Mouse (Mus musculus): ENCODE data around the gene Slc17a3. TPM values are rescaled to one million over a fixed set of nuclear protein-coding genes. Genes with fewer than 3 reads are reported as not detected.

Gene Slc17a3
- 2.3 and 3.1 TPM in 2 replicates for polyA plus RNA-seq (2015; fragmentation: Nextera tagmentation; extraction: Ambion mirVana)

GRCm38 (mm10) chr13:23839308-23839707 is at the start of gene Slc17a3:
Gene Slc17a3, plus strand, starts transcription at chr13:23839434.
- Histone ChIP-seq H3K4me1 (replicated peaks) (no peaks in the 10 kb centered on the region), H3K9me3 (replicated peaks) (no peaks in the 10 kb centered on the region), H3K9ac (no peak within 1 kb of the TSS), H3K4me3 (replicated peaks) (no peak within 1 kb of the TSS), H3K4me2 (no peak within 1 kb of the TSS), H3K36me3 (no peaks in the 10 kb centered on the region), H3K27ac (no peak within 1 kb of the TSS), H3K27me3 (no peaks in the 10 kb centered on the region)
- WGBS (ENCODE audit: insufficient replicate concordance): 54% methylated on average over 2 of the region's 2 CpGs
- no peak for ATAC-seq (ENCODE audit: low read depth)
- DNase-seq: no peak

GRCm38 (mm10) chr13:23792520-23792919 is 46.7 kb upstream of the Slc17a3 start:
- no peak overlapping the region for H3K4me3 ChIP-seq (replicated peaks)
- no peak overlapping the region for H3K27ac ChIP-seq
- no peaks in the 10 kb centered on the region for H3K36me3 ChIP-seq
- H3K4me1 ChIP-seq (replicated peaks): no peaks in the 10 kb centered on the region
- no peaks in the 10 kb centered on the region for H3K9me3 ChIP-seq (replicated peaks)
- no peak for DNase-seq
- H3K4me2 ChIP-seq: no peak overlapping the region
- WGBS (ENCODE audit: insufficient replicate concordance): 30% methylated on average over 2 of the region's 2 CpGs
- no peaks in the 10 kb centered on the region for H3K27me3 ChIP-seq
- no peak overlapping the region for H3K9ac ChIP-seq
- no peak for ATAC-seq (ENCODE audit: low read depth)

GRCm38 (mm10) chr13:23799405-23799804 is 39.8 kb upstream of the Slc17a3 start:
- H3K27me3 ChIP-seq: no peaks in the 10 kb centered on the region
- ATAC-seq (ENCODE audit: low read depth) (no peak), DNase-seq (no peak)
- H3K9ac ChIP-seq: no peak overlapping the region
- no peak overlapping the region for H3K4me3 ChIP-seq (replicated peaks)
- WGBS (ENCODE audit: insufficient replicate concordance): 29% methylated on average over 5 of the region's 5 CpGs
- no peaks in the 10 kb centered on the region for H3K36me3 ChIP-seq
- no peaks in the 10 kb centered on the region for H3K9me3 ChIP-seq (replicated peaks)
- H3K4me1 ChIP-seq (replicated peaks): peaks cover 5% of the 10 kb centered on the region; the same call in 1 of the 2 replicates
- no peak overlapping the region for H3K4me2 ChIP-seq
- no peak overlapping the region for H3K27ac ChIP-seq

GRCm38 (mm10) chr13:23804532-23804931 is 34.7 kb upstream of the Slc17a3 start:
- H3K4me3 ChIP-seq (replicated peaks): no peak overlapping the region
- ATAC-seq (ENCODE audit: low read depth): no peak
- H3K9me3 ChIP-seq (replicated peaks): no peaks in the 10 kb centered on the region
- H3K4me1 ChIP-seq (replicated peaks): peaks cover 5% of the 10 kb centered on the region; the same call in 1 of the 2 replicates
- no peak for DNase-seq
- no peak overlapping the region for H3K4me2 ChIP-seq
- no peaks in the 10 kb centered on the region; the same call in 1 of the 2 replicates for H3K27me3 ChIP-seq
- WGBS (ENCODE audit: insufficient replicate concordance): 58% methylated on average over 2 of the region's 2 CpGs
- H3K27ac ChIP-seq: no peak overlapping the region
- no peaks in the 10 kb centered on the region for H3K36me3 ChIP-seq
- no peak overlapping the region for H3K9ac ChIP-seq

- Histone ChIP-seq H3K9ac (no peak within 1 kb of the TSS), H3K4me3 (replicated peaks) (no peak within 1 kb of the TSS), H3K36me3 (no peaks in the 10 kb centered on the region), H3K4me1 (replicated peaks) (peaks cover 5% of the 10 kb centered on the region; the same call in 1 of the 2 replicates), H3K9me3 (replicated peaks) (no peaks in the 10 kb centered on the region), H3K27ac (0 out of 2 replicates have a peak within 1 kb of the TSS, but pooled peaks have one; percentile 4), H3K27me3 (no peaks in the 10 kb centered on the region; the same call in 1 of the 2 replicates), H3K4me2 (0 out of 2 replicates have a peak within 1 kb of the TSS, but pooled peaks have one; percentile 8)
- no peak for DNase-seq
- WGBS (ENCODE audit: insufficient replicate concordance): 63% methylated on average over 15 of the region's 15 CpGs
- ATAC-seq (ENCODE audit: low read depth): 0 out of 2 replicates have a peak, but pooled peaks have one; percentile 60
These were observed 32.7 kb upstream of the Slc17a3 start, which contains the start of gene Slc17a2 for GRCm38 (mm10) chr13:23806422-23807052. Gene Slc17a2, plus strand, starts transcription at chr13:23806993.

GRCm38 (mm10) chr13:23816148-23816547 is 23.1 kb upstream of the Slc17a3 start:
- H3K4me3 ChIP-seq (replicated peaks): no peak overlapping the region
- H3K27ac ChIP-seq: no peak overlapping the region
- WGBS (ENCODE audit: insufficient replicate concordance): 42% methylated on average over 2 of the region's 2 CpGs
- no peaks in the 10 kb centered on the region for H3K4me1 ChIP-seq (replicated peaks)
- no peaks in the 10 kb centered on the region for H3K27me3 ChIP-seq
- no peaks in the 10 kb centered on the region for H3K9me3 ChIP-seq (replicated peaks)
- no peak for ATAC-seq (ENCODE audit: low read depth)
- no peaks in the 10 kb centered on the region for H3K36me3 ChIP-seq
- no peak overlapping the region for H3K9ac ChIP-seq
- H3K4me2 ChIP-seq: no peak overlapping the region
- DNase-seq: no peak

GRCm38 (mm10) chr13:23820179-23820940 is 18.9 kb upstream of the Slc17a3 start:
- Histone ChIP-seq H3K9me3 (replicated peaks) (no peaks in the 10 kb centered on the region), H3K4me2 (no peak overlapping the region), H3K4me3 (replicated peaks) (no peak overlapping the region), H3K4me1 (replicated peaks) (no peaks in the 10 kb centered on the region), H3K27ac (no peak overlapping the region), H3K9ac (no peak overlapping the region), H3K27me3 (no peaks in the 10 kb centered on the region), H3K36me3 (no peaks in the 10 kb centered on the region)
- DNase-seq (no peak), ATAC-seq (ENCODE audit: low read depth) (no peak)
- WGBS (ENCODE audit: insufficient replicate concordance): 40% methylated on average over 4 of the region's 4 CpGs

- DNase-seq: no peak
- Histone ChIP-seq H3K4me2 (no peak overlapping the region), H3K9me3 (replicated peaks) (no peaks in the 10 kb centered on the region), H3K4me3 (replicated peaks) (no peak overlapping the region), H3K36me3 (no peaks in the 10 kb centered on the region), H3K27ac (no peak overlapping the region), H3K9ac (no peak overlapping the region), H3K27me3 (no peaks in the 10 kb centered on the region), H3K4me1 (replicated peaks) (no peaks in the 10 kb centered on the region)
- no peak for ATAC-seq (ENCODE audit: low read depth)
- WGBS (ENCODE audit: insufficient replicate concordance): 45% methylated on average over 3 of the region's 3 CpGs
These were observed 17.0 kb upstream of the Slc17a3 start for GRCm38 (mm10) chr13:23822213-23822612.

- 47% methylated on average over 3 of the region's 3 CpGs for WGBS (ENCODE audit: insufficient replicate concordance)
- Histone ChIP-seq H3K9ac (no peak overlapping the region), H3K27me3 (no peaks in the 10 kb centered on the region), H3K4me3 (replicated peaks) (no peak overlapping the region), H3K9me3 (replicated peaks) (no peaks in the 10 kb centered on the region), H3K36me3 (no peaks in the 10 kb centered on the region), H3K4me2 (no peak overlapping the region), H3K27ac (no peak overlapping the region), H3K4me1 (replicated peaks) (no peaks in the 10 kb centered on the region)
- no peak for ATAC-seq (ENCODE audit: low read depth)
- no peak for DNase-seq
These were observed 12.6 kb upstream of the Slc17a3 start for GRCm38 (mm10) chr13:23826606-23827005.

- Histone ChIP-seq H3K27me3 (no peaks in the 10 kb centered on the region), H3K4me3 (replicated peaks) (no peak overlapping the region), H3K4me1 (replicated peaks) (no peaks in the 10 kb centered on the region), H3K4me2 (no peak overlapping the region), H3K27ac (no peak overlapping the region), H3K9me3 (replicated peaks) (no peaks in the 10 kb centered on the region), H3K36me3 (no peaks in the 10 kb centered on the region), H3K9ac (no peak overlapping the region)
- peak; percentile 3 for DNase-seq
- 12% methylated on average over 6 of the region's 6 CpGs for WGBS (ENCODE audit: insufficient replicate concordance)
- no peak for ATAC-seq (ENCODE audit: low read depth)
These were observed 6.2 kb upstream of the Slc17a3 start for GRCm38 (mm10) chr13:23833053-23833452.

- no peaks in the 10 kb centered on the region for H3K27me3 ChIP-seq
- no peak overlapping the region for H3K4me2 ChIP-seq
- DNase-seq: no peak
- no peak overlapping the region for H3K9ac ChIP-seq
- no peak overlapping the region for H3K27ac ChIP-seq
- no peaks in the 10 kb centered on the region for H3K36me3 ChIP-seq
- no peak for ATAC-seq (ENCODE audit: low read depth)
- H3K4me1 ChIP-seq (replicated peaks): no peaks in the 10 kb centered on the region
- 81% methylated on average over 5 of the region's 5 CpGs for WGBS (ENCODE audit: insufficient replicate concordance)
- H3K4me3 ChIP-seq (replicated peaks): no peak overlapping the region
- H3K9me3 ChIP-seq (replicated peaks): no peaks in the 10 kb centered on the region
These were observed 4.4 kb upstream of the Slc17a3 start for GRCm38 (mm10) chr13:23834836-23835235.

All from liver, embryonic 13.5 days (tissue).